Mouse (Mus musculus) stomach, postnatal 0 days (tissue): Measurements from ENCODE around the gene Ephb4. TPM values are rescaled to one million over a fixed set of nuclear protein-coding genes. Genes with fewer than 3 reads are reported as not detected.
A peak's percentile ranks its signal among the peaks of the same experiment; 100 is the strongest.

Experiments used
- ATAC-seq: fragments of 200-750 bp; cut with Nextera tagmentation; 2 replicates; pipeline ENCODE4 v1.8.0; 2017; ENCODE audit not compliant: low FRiP score, low TSS enrichment
- DNase-seq: peaks from one replicate; pipeline ENCODE4 v3.0.0-alpha.2; 2016; ENCODE audit warnings: low spot score
- H3K27ac ChIP-seq: fragments of 300-500 bp; sonication (generic); replicated peaks from 2 replicates; pipeline ENCODE4 v1.5.1; 2014; ENCODE audit warnings: mild to moderate bottlenecking, control low read depth
- H3K27me3 ChIP-seq: fragments of 300-500 bp; sonication (generic); 2 replicates; pipeline ENCODE4 v1.6.1; 2014; ENCODE audit warnings: low read length; ENCODE audit not compliant: control insufficient read depth, insufficient read depth
- H3K36me3 ChIP-seq: fragments of 300-500 bp; sonication (generic); 2 replicates; pipeline ENCODE4 v1.6.1; 2014; ENCODE audit warnings: low read length, mixed read lengths; ENCODE audit not compliant: control insufficient read depth, insufficient read depth
- H3K4me1 ChIP-seq: fragments of 300-500 bp; sonication (generic); replicated peaks from 2 replicates; pipeline ENCODE4 v1.6.1; 2014; ENCODE audit warnings: antibody characterized with exemption; ENCODE audit not compliant: control insufficient read depth, insufficient read depth
- H3K4me2 ChIP-seq: fragments of 300-500 bp; sonication (generic); replicated peaks from 2 replicates; pipeline ENCODE4 v1.6.1; 2014; ENCODE audit warnings: low read depth, mild to moderate bottlenecking, control low read depth, moderate library complexity
- H3K4me3 ChIP-seq: fragments of 300-500 bp; sonication (generic); 2 replicates; pipeline ENCODE4 v1.5.1; 2014; ENCODE audit warnings: low read depth, low read length, control low read depth
- H3K9ac ChIP-seq: fragments of 300-500 bp; sonication (generic); 2 replicates; pipeline ENCODE4 v1.6.1; 2014; ENCODE audit warnings: mild to moderate bottlenecking, low read length, control low read depth, mixed read lengths
- H3K9me3 ChIP-seq: fragments of 300-500 bp; sonication (generic); 2 replicates; pipeline ENCODE4 v1.6.1; 2016; ENCODE audit warnings: low read length; ENCODE audit not compliant: control insufficient read depth
- CTCF ChIP-seq: IDR thresholded peaks from 2 replicates; pipeline ENCODE4 v1.5.1; 2016; ENCODE audit warnings: antibody characterized with exemption, low read depth, mild to moderate bottlenecking, moderate library complexity
- EP300 ChIP-seq: optimal IDR thresholded peaks from 2 replicates; pipeline ENCODE3; 2016; ENCODE audit warnings: antibody characterized with exemption
- WGBS: fragments of 180-500 bp; shearing (Covaris S2); extraction: QIAGEN DNeasy Blood & Tissue Kit; methylation state at CpG from one replicate; pipeline ENCODE4 v1.1.7; 2014; 5-methylcytosine and 5-hydroxymethylcytosine counted together
- polyA plus RNA-seq: library from polyadenylated mRNA; unstranded; fragments of >200 nt; fragmentation: Nextera tagmentation; extraction: Ambion mirVana; gene quantifications from 2 replicates; pipeline ENCODE4 v1.2.1, GENCODE M21; 2015

Gene Ephb4
- polyA plus RNA-seq, 1 experiment from 2014 or later = 12.1 TPM

- H3K4me3 ChIP-seq = peak overlapping the region; percentile 43
- 19% methylated on average over 22 of the region's 22 CpGs for WGBS
- peak overlapping the region; percentile 85 for H3K27ac ChIP-seq
- no peaks in the 10 kb centered on the region for H3K36me3 ChIP-seq
- ATAC-seq (peak; percentile 42), DNase-seq (peak; percentile 48)
- H3K9me3 ChIP-seq = no peaks in the 10 kb centered on the region
- TF ChIP-seq CTCF (no peak), EP300 (no peak)
- H3K9ac ChIP-seq = 0 out of 2 replicates have a peak overlapping the region, but pooled peaks have one; percentile 3
- no peaks in the 10 kb centered on the region for H3K27me3 ChIP-seq
- H3K4me2 ChIP-seq = peak overlapping the region; percentile 72
- peaks cover 6% of the 10 kb centered on the region; the same call in 1 of the 2 replicates for H3K4me1 ChIP-seq
Measured at GRCm38 (mm10) chr5:137339290-137339979, 10.5 kb upstream of the Ephb4 start.

- H3K9ac ChIP-seq = no peak overlapping the region
- no peak overlapping the region for H3K4me3 ChIP-seq
- ATAC-seq (no peak), DNase-seq (no peak)
- no peaks in the 10 kb centered on the region for H3K9me3 ChIP-seq
- TF ChIP-seq EP300 (no peak), CTCF (no peak)
- no peaks in the 10 kb centered on the region for H3K36me3 ChIP-seq
- peaks cover 6% of the 10 kb centered on the region; the same call in 1 of the 2 replicates for H3K4me1 ChIP-seq
- no peak overlapping the region for H3K4me2 ChIP-seq
- WGBS = 66% methylated on average over 6 of the region's 6 CpGs
- H3K27ac ChIP-seq = peak overlapping the region; percentile 85; the same call in 1 of the 2 replicates
- no peaks in the 10 kb centered on the region for H3K27me3 ChIP-seq
Measured at GRCm38 (mm10) chr5:137340222-137340621, 9.7 kb upstream of the Ephb4 start.

- no peaks in the 10 kb centered on the region for H3K36me3 ChIP-seq
- 28% methylated on average over 7 of the region's 7 CpGs for WGBS
- no peaks in the 10 kb centered on the region for H3K27me3 ChIP-seq
- peaks cover 6% of the 10 kb centered on the region; the same call in 1 of the 2 replicates for H3K4me1 ChIP-seq
- no peaks in the 10 kb centered on the region for H3K9me3 ChIP-seq
- no peak overlapping the region for H3K4me3 ChIP-seq
- TF ChIP-seq CTCF (no peak), EP300 (no peak)
- no peak overlapping the region for H3K4me2 ChIP-seq
- ATAC-seq (no peak), DNase-seq (no peak)
- no peak overlapping the region for H3K9ac ChIP-seq
- H3K27ac ChIP-seq = no peak overlapping the region
Measured at GRCm38 (mm10) chr5:137342407-137343012, 7.4 kb upstream of the Ephb4 start.

GRCm38 (mm10) chr5:137343412-137343811 lies 6.5 kb upstream of the Ephb4 start:
- 96% methylated on average over 5 of the region's 5 CpGs for WGBS
- Histone ChIP-seq H3K27me3 (no peaks in the 10 kb centered on the region), H3K4me1 (peaks cover 6% of the 10 kb centered on the region; the same call in 1 of the 2 replicates), H3K4me3 (no peak overlapping the region), H3K4me2 (no peak overlapping the region), H3K9me3 (no peaks in the 10 kb centered on the region), H3K9ac (no peak overlapping the region), H3K36me3 (no peaks in the 10 kb centered on the region), H3K27ac (no peak overlapping the region)
- no peak for DNase-seq
- TF ChIP-seq CTCF = no peak
- no peak for TF ChIP-seq EP300
- no peak for ATAC-seq

- no peak for DNase-seq
- no peak overlapping the region for H3K9ac ChIP-seq
- no peak overlapping the region for H3K4me3 ChIP-seq
- H3K27ac ChIP-seq = no peak overlapping the region
- TF ChIP-seq EP300 = no peak
- peak; percentile 48 for TF ChIP-seq CTCF
- no peak for ATAC-seq
- H3K36me3 ChIP-seq = no peaks in the 10 kb centered on the region
- peaks cover 5% of the 10 kb centered on the region; the same call in 1 of the 2 replicates for H3K4me1 ChIP-seq
- no peaks in the 10 kb centered on the region for H3K27me3 ChIP-seq
- H3K9me3 ChIP-seq = no peaks in the 10 kb centered on the region
- H3K4me2 ChIP-seq = no peak overlapping the region
Measured at GRCm38 (mm10) chr5:137343869-137344268, 6.0 kb upstream of the Ephb4 start.

- H3K36me3 ChIP-seq = no peaks in the 10 kb centered on the region
- H3K4me1 ChIP-seq = no peaks in the 10 kb centered on the region
- H3K9me3 ChIP-seq = no peaks in the 10 kb centered on the region
- TF ChIP-seq EP300 (no peak), CTCF (no peak)
- peak; percentile 75 for DNase-seq
- WGBS = 10% methylated on average over 9 of the region's 9 CpGs
- H3K27me3 ChIP-seq = no peaks in the 10 kb centered on the region
- H3K4me2 ChIP-seq = no peak overlapping the region
- no peak overlapping the region for H3K9ac ChIP-seq
- ATAC-seq = peak; percentile 69
- no peak overlapping the region for H3K4me3 ChIP-seq
- H3K27ac ChIP-seq = peak overlapping the region; percentile 35; the same call in 1 of the 2 replicates
Measured at GRCm38 (mm10) chr5:137345821-137346220, 4.1 kb upstream of the Ephb4 start.
